Mouse (Mus musculus) embryonic fibroblast, embryonic 13.5 days (primary cell): ENCODE data around the gene Dexi.

Experiments used
- CTCF ChIP-seq: IDR thresholded peaks from 2 replicates; pipeline ENCODE4 v1.5.1; 2011; ENCODE audit warnings: mild to moderate bottlenecking, control low read depth, low read length, moderate library complexity, borderline replicate concordance; ENCODE audit not compliant: insufficient read depth
- POLR2A ChIP-seq: IDR thresholded peaks from 2 replicates; pipeline ENCODE4 v1.6.1; 2011; ENCODE audit warnings: low read depth, mild to moderate bottlenecking, control low read depth, low read length, moderate library complexity

GRCm38 (mm10) chr16:10548938-10549337 lies 6.1 kb upstream of the Dexi start:
- TF ChIP-seq CTCF (no peak), POLR2A (no peak)
